Mouse (Mus musculus): ENCODE measurements around the gene Pkn1.

The Pkn1 gene

DNA sequence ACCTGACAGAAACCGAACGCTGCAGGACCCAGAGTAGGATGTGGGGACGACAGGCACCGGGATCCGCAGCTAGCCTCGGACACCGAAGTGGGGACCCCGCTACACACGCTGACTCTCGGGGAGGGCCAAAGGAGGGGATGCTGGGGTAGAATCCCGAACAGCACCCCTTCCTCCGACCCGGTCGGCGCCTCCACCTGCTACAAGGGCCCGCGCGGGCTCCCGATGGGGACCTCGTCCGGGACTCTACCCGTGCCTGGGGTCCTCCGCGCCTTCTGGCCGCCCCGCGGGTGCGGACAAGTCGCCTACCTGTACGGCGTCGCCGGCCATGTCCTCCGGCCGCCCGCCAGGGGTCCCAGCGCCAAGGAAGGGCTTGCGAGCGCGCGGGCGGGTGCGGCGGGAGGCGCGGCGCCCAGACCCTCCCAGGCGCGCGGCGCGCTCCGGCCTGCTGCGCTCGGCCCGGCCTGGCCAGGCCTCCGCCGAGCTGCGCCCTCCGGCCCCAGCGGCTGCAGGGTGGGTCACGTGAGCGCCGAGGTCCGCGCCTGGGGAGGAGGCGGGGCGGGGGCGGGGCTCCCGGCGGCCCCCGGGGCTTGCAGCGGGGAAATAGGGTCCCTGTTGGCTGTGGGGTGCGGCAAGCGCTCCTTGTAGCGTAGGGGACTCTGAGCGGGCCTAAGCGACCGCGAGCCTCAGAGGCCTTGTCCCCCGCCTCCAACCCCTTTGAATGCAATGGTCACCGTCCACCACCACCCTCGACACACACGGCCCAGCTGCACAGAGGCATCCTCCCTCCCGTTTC is at the start of gene Pkn1:
Gene Pkn1, minus strand, starts transcription at position 519 of the 793 bp plus-strand sequence.
- DNase-seq: peak; percentile 69 to 72

DNA sequence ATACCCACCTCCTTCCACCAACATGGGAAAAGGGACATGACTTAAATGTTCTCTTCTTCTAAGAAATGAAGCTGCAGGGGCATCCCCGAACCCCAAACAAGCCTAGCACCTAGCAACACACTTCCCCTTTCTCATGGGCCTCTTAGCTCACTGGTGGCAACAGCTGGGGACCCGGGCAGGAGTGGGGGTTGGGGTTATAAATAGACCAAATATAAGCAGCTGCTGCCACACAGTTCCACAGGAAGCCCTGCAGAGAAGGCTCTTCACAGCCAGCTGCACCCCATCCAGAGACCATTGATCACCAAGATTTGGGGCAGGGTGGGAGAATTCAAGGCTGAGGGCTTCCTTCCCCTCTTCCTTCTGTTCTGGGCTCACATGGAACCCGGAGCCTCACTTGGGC is 49.7 kb upstream of the Pkn1 start:
- DNase-seq: no peak

DNA sequence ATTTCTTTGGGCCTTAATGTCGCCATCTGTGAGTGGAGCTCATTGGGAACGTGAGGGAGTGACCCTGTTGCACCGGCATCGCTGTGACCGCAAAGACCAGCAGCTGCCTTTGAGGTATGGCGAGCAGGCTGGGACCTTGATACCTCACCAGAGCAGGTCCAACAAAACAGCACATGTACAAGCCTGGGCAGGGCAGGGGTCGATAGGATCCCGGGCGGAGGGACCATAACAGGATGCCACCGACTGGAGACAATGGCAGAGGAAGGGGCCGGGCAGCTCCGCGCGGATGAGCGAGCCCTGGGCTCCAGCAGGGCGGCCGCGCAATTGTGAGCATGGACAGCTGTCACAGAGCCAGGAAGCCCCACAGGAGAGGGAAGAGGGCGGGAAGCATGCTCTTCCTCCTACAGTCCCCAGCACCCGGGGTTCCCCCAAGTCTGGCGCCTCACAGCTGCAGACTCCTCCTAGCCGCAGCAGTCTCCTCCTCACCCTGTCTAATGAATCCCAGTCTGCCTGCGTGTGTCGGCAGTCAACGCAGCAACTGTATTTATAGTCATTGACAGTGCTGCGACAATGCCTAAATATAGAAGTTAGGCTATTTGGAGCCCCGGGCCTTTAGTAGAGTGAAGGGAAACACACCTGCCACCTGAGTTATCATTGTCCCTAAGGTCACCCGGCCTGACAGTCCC is 48.8 kb upstream of the Pkn1 start:
- peak; percentile 69 for DNase-seq

DNA sequence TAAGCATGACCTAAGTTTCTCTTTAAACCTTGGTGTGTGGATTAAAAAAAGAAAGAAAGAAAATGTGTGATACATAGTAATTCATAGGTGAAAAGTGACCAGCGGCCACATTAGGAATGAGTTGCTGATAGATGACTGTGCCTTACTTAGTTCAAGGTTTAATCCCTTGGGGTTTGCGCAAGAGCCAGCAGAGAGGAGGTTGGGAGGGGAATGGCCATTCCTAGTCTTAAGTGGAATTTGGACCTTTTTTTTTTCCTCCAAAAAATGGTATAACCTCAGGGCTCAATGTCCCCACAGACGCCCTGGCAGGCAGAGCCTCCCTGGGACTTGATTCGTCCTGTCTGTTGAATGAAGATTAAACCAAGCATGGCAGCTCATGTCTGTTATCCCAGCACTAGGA is 45.1 kb upstream of the Pkn1 start:
- peak in 1 of 2 experiments; percentile 44 for DNase-seq

DNA sequence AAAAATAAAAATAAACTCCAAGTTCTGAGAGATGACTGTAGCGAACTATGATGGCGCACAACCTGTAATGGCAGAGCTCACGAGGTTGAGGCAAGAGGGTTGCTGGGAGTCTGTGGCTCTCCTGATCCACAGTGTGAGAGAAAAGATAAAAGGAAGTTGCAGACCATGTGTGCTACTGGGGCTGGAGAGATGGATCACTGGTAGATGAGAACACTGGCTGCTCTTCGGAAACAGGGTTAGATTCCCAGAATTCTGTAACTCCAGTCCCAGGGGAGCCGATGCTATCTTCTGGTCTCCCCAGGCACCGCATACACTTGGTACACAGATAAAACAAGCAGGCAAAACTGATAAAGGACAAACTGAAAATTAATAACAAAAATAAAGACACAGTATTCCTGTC is 44.0 kb upstream of the Pkn1 start:
- no peak for DNase-seq

DNA sequence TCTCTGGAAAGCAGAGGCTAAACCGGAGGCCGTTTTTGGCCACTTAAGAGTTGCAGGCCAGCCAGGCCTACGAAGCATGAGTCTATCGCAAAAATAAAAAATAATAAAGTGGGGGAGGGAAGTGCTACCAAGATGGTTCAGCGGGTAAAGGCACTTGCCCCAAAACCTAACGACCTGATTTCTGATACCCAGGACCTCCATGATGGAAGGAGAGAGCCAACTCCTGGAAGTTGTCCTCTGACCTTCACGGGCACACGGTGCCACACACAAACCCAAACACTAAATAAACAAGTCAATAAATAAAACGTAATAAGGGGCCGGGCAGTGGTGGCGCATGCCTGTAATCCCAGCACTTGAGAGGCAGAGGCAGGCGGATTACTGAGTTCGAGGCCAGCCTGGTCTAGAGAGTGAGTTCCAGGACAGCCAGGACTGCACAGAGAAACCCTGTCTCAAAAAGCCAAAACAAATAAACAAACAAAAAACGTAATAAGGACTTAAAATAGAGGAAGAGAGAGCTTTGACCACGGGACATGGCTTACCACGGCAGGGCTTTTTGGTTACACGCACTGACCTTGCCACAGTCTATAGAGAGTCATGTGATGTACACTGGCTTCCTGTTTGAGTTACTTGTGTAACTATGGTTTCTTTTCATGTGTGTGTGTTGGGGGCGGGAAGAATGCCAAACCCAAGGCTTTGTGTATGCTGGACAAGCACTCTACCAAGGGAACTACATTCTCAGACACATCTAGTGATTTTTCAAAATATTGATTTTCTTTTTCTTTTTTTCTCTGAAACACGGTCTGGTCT is 43.1 kb upstream of the Pkn1 start:
- DNase-seq: no peak

DNA sequence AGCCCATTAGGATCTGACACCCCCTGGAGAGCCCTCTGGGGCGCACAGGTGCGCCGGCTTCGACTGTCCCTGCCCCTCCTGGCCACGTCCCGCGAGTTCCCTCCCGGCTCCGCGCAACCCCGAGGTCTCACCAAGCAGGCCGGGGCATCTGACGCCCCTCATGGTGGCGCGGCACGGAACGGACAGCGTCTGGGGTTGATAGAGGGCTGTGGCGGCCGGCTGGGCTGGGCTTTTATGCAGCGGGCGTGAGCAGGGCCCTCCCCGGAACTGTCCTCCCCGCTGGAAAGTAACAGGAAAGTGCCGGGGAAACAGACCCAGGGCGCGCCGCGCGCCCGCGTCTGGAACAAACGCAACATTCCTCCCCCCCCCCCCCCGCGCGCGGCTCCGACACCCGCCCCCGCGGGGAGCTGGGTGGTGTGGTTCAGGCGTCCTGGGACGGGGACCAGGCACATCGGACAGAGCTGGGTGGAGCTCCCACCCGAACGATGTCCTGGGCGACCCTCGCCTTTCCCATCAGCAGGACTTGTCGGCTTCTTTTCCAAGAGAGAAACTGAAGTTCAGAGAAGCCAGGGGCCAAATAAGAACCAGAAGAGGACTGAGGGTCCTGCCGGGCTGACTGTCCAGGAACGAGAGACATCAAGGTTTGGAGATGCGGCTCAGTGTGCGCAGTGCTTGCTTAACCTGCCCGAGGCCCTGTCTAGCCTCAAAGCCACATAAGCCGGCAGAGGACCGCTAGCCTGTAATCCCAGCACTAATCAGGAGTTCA is 42.2 kb upstream of the Pkn1 start, which contains the start of gene Adgre5:
Gene Adgre5, minus strand, starts transcription at position 351 of the 766 bp plus-strand sequence.
- peak; percentile 65 to 72 for DNase-seq

DNA sequence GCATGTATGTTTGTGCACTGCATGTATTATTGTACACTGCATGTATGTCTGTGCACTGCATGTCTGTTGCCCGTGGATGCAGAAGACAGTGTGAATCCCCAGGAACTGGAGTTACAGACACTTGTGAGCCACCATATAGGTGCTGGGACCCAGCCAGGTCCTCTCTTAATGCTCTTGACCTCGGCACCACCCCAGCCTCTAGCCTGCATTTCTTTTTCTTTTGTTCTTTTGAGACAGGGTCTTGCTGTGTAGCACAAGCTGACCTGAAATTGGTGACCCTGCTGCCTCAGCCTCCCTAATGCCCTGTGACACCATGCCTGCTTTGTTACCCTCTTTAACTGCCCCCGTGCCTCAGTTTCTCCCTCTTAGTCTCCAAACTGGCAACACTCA is 41.6 kb upstream of the Pkn1 start:
- DNase-seq: no peak

DNA sequence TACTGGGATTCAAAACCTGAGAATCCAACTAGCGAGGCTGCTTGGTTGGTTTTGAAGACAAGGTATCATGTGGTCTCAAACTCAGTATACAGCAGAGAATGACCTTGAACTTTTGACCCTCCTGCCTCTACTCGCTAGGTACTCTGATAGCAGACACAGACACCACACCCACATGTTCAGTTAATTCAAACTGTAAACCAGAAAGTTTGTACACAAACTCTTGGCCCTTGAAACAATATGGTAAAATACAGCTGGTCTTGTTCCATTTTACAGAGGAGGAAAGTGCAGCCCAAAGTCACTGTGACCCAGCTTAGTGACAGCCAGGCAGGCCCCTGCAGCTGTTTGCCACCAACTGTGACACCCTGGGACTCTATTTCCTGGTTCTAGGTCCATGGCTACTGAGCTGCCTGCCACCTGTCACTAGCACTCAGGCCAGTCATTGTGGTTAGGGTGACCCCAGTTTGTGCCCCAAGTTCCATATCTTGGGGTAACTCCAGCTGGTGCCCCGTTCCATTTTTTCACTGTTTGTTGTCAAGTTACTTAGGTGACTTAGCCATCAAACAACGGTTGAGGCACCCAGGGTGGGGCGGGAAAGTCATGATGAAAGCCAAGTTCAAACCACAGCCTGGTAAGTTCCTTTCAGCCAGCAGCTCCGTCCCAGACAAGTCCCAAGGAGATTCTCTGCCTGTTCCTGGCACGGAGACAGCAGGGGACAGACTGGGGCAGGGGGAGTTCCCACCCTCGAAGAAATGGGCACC is 40.9 kb upstream of the Pkn1 start:
- no peak for DNase-seq

DNA sequence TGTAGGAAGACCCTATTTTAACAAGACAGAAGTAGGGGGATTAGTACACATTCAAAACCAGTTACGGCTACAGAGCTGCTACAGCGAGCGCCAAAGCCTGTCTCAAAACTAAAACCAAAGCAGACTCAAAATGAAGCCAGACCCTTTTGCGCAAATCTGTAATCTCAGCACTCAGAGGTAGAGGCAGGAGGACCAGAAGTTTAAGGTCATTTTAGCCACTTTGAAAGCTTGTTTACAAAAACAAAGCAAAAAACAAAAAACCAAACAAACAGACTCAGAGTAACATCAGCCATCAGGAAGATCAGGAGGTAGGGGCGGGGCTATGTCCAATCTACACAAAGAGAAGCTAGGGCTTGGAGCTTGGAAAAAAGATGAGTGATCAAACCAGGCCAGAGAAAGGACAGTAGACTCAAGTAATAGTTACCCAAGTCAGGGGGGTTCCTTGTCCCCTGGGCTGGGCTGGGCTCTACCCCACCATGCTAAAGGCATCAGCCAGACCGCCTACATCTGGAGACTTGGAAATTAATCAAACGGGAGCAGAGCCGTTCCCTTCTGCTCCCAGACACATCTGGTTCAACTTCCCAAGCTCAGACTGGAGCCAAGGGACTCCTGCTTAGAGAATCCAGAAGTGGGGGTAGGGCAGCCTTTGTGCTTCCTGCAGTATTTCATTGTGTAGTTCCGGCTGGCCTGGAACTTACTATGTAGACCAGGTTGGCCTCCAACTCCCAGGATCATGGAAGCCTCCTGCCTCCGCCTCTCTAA is 40.2 kb upstream of the Pkn1 start:
- DNase-seq: peak in 1 of 2 experiments; percentile 28

DNA sequence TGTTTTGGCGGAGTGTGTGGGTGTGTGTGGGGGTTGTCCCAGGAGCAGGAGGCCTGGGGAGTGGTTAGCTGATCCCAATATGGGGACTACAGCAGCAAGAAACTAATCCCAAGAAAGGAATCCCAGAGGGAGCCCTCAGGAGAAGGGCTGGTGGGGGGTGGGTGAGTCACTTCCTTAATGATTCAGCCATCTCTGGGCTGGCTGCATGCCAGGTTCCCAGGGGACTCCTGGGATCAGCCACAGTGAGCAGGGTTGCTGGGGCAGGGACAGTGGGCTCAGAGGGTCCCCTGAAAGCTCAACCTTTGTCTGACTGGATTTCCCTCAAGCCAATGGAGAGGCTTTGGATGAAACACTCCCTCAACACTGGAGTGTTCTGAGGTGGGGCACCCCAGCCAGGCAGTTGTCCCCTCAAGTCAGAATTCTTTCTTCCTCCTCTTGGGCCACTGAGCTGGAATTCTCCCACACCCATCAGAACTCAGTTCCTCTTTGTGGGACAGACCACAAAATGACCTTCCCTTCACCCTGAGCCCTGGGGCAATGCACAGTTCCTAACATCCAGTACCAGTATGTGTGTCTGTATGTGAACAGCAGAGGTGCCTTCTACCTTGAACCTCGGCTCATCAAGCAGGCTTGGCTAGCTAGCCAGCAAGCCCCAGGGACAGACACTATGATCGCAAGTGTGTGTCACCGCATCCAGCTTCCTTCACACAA is 39.0 kb upstream of the Pkn1 start:
- DNase-seq: peak; percentile 54 to 60

DNA sequence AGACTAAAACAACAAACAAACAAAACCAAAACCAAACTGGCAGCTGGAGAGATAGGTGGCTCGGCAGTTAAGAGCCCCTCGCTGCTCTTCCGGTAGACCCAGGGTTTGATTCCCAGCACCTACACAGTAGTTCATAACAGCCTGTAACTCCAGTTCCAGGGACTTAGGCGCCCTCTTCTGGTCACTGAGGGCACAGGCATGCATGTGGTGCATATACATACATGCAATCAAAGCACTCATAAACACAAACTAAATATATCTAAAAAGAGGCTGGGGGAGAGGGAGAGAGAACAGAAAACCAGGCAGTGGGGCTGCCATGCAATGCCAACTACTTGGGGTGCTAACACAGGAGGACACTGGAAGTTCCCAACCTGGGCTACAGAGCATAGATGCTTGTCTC is 38.4 kb upstream of the Pkn1 start:
- no peak for DNase-seq

DNA sequence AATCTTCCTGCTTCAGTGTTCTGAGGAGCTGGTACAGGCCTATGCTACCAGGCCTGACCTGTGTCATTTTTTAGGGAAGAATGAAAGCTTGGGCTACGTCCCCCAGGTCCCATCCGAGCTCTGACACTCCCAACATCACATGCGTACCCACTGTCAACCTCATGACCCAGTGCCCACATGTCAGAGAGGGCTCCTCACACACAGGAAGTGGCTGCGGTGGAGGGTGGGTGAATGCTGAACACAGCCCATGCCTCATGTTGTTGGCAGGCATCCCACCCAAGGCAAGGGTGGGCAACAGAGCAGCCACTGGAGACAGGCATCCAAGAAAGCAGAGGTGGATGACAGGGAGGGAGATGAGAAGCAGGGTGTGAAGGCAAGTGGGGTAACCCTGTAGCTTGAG is 37.7 kb upstream of the Pkn1 start:
- no peak for DNase-seq

DNA sequence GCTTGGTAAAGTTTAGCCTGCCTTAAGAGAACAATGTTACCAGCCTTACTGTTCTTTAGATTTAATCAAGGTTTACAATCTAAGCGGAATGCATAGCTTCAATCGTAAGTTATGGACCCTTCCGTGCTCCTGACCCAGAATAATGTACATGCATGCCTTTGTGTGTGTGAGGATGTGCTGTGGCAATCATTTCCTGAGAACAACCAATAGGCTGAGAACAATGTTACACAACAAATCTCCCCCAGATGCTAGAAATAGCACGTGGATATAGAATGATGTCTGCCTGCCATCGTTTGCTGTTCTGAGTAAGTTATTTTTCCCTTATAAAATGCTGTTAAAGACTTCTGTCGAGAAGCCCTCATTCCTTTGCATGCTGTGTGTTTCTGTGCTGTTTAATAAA is 33.9 kb upstream of the Pkn1 start:
- DNase-seq: no peak

DNA sequence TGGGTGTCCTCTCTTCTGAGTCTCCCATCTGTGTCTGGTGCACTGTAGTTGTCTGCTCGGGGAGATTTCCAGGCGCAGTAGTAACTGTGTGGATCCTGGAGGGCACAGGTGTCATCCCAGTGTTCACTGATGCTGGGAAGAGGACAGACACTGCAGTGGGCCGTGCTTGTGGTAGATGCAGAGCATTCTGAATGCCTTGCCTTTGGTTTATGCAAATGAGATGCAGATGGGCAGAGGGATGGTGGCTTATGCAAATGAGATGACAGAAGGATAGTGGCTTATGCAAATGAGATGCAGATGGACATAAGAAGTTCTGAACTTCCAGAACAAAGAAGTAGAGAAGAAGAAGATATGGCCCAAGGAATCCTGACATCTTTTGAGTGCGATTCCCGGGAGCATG is 32.9 kb upstream of the Pkn1 start:
- DNase-seq: no peak

DNA sequence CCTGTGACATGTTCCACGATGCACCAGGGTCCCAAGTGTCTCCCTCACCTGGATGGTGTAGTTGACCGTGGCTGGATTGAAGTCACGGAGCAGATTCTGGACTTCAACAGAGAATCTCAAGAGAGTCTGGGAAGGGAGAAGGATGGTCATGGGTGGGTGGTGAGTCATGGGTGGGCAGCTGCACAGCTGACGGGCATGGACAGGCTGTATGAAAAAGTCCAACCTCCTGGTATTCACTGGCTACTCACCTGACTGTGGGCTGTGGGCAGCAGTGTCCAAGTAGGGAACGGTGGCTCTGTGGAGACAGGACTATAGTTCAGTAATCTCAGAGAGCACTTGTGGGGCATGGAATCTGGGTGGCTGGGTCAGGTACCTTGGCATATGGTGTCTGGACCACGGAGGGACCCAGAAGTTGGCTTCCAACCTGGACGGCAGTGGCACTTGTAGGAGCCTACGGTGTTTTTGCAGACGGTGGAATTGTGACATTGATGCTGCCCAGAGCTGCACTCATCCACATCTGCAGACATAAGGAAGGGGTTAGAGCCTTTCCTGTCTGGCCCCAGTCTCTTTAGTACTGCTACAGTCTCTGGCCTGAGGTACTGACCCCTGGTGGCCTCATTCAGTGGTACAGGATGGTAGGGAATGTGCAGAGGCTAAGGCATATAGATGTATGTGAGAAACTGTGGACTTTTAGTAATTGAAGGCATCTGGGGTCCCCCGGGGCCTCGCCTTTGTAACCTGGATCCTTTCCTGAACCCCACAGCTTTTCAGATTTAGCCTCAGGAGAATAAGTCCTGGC is 30.2 kb upstream of the Pkn1 start:
- DNase-seq: peak in 1 of 2 experiments; percentile 54

DNA sequence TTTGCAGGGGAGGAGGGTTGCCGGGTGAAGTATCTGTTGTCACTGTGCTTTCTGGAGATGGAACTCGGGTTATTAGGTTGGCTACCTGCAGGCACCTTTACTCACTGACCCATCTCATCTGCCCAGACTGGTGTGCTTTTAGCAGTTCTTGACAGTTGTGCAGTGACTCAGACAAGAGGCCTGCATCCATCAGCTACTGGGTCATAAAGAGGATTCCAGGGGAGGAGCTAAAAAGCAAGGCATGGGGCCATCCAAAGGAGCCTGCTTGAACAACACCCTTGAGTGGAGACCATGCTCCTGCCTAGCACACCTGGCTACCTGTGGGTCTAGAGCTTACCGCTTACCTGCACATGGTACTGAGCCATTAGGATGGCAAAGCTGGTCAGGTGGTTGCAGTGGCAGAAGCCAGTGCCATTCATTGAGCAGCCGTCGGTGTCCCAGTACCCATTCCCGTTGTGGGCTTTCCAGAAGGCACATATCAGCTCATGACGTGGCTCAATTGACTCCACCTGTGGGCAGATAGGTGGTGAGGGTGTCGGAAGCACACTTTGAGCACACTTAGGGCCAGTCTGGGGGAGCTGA is 26.6 kb upstream of the Pkn1 start:
- no peak for DNase-seq

DNA sequence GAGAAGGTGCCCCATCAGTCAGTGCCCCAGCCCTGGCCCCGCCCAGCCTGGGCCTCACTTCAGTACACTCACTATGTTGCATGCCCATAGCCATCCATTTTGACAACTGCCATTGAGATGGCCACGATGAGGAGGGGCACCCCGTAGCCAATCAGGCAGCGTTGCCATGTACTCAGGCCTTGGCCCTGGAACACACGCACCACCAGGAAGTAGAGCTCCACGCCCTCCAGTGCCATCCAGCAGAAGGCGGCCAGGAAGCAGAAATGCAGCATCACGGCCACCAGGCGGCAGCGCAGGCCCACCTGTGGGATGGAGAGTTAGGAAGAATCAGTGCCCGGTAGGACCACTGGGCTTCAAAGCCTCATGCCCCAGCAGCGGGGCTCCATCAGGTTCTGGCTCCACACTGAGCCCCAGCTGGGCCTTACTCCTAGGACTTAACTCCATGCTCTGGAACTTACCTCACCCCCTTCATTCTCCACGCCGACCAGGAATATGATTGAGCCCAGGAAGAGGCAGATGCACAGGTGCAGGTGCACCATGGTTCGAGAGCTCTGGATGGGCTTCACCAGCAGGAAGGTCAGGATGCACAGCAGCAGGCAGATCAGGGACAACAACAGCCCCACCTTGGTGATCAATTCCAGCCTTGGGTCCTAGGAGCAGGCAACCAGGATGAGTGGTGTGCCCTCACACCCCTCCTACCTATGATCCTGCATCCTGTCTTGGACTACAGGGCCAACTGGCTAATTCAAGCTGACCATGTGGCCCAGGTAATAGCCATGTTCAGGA is 25.9 kb upstream of the Pkn1 start:
- DNase-seq: peak; percentile 71 to 82

Measured in kidney, adult 8-10 months (tissue).